Mouse (Mus musculus): ENCODE data around the gene Wdr91.

The Wdr91 gene

GRCm38 (mm10) chr6:34914462-34914861, 3.8 kb upstream of the Wdr91 start:
- DNase-seq: no peak

GRCm38 (mm10) chr6:34913341-34914040, 2.8 kb upstream of the Wdr91 start:
- no peak for DNase-seq

GRCm38 (mm10) chr6:34909631-34910345, 888 bp downstream of the Wdr91 start:
- DNase-seq: no peak

GRCm38 (mm10) chr6:34907696-34908260, 2.9 kb downstream of the Wdr91 start:
- no peak for DNase-seq

GRCm38 (mm10) chr6:34907121-34907614, 3.5 kb downstream of the Wdr91 start:
- no peak for DNase-seq

GRCm38 (mm10) chr6:34906661-34907060, 4.0 kb downstream of the Wdr91 start:
- DNase-seq: no peak

GRCm38 (mm10) chr6:34906125-34906524, 4.6 kb downstream of the Wdr91 start:
- no peak for DNase-seq

GRCm38 (mm10) chr6:34904361-34904760, 6.3 kb downstream of the Wdr91 start:
- DNase-seq: no peak

GRCm38 (mm10) chr6:34903851-34904250, 6.8 kb downstream of the Wdr91 start:
- DNase-seq: no peak

- no peak for DNase-seq
Measured at GRCm38 (mm10) chr6:34903441-34903840, 7.2 kb downstream of the Wdr91 start.

GRCm38 (mm10) chr6:34902578-34902977, 8.1 kb downstream of the Wdr91 start:
- DNase-seq: no peak

GRCm38 (mm10) chr6:34901911-34902444, 8.7 kb downstream of the Wdr91 start:
- no peak for DNase-seq

GRCm38 (mm10) chr6:34900990-34901389, 9.7 kb downstream of the Wdr91 start:
- peak; percentile 62 for DNase-seq

- DNase-seq: no peak
Measured at GRCm38 (mm10) chr6:34899127-34899526, 11.5 kb downstream of the Wdr91 start.

- no peak for DNase-seq
Measured at GRCm38 (mm10) chr6:34896168-34896780, 14.4 kb downstream of the Wdr91 start.

GRCm38 (mm10) chr6:34895569-34895968, 15.1 kb downstream of the Wdr91 start:
- DNase-seq: peak; percentile 65

- no peak for DNase-seq
Measured at GRCm38 (mm10) chr6:34889185-34889584, 21.5 kb downstream of the Wdr91 start.

GRCm38 (mm10) chr6:34887131-34887850, 23.4 kb downstream of the Wdr91 start:
- DNase-seq: no peak

- DNase-seq: no peak
Measured at GRCm38 (mm10) chr6:34884724-34885123, 26.0 kb downstream of the Wdr91 start.

GRCm38 (mm10) chr6:34879911-34880475, 30.7 kb downstream of the Wdr91 start:
- DNase-seq: peak; percentile 63

GRCm38 (mm10) chr6:34879101-34879740, 31.5 kb downstream of the Wdr91 start:
- peak; percentile 35 for DNase-seq
